Mouse (Mus musculus) ES-Bruce4 (cell line): ENCODE results near the gene Gal. TPM values are rescaled to one million over a fixed set of nuclear protein-coding genes. Genes with fewer than 3 reads are reported as not detected.

Experiments used
- H3K27ac ChIP-seq: 2 replicates; pipeline ENCODE4 v1.5.1; 2012; ENCODE audit warnings: low read length, inconsistent platforms; ENCODE audit not compliant: insufficient read depth
- H3K27me3 ChIP-seq: 2 replicates; pipeline ENCODE4 v1.6.1; 2012; ENCODE audit warnings: mild to moderate bottlenecking, low read length, inconsistent platforms; ENCODE audit not compliant: control insufficient read depth, poor library complexity, insufficient read depth, severe bottlenecking
- H3K36me3 ChIP-seq: 2 replicates; pipeline ENCODE4 v1.6.1; 2012; ENCODE audit warnings: inconsistent platforms, mild to moderate bottlenecking, low read length, moderate library complexity; ENCODE audit not compliant: control insufficient read depth, poor library complexity, insufficient read depth, severe bottlenecking
- H3K4me1 ChIP-seq: one replicate; pipeline ENCODE4 v1.8.1; 2011; ENCODE audit warnings: low read length; ENCODE audit not compliant: control insufficient read depth, insufficient read depth
- H3K4me3 ChIP-seq: 2 replicates; pipeline ENCODE4 v1.5.1; 2011; ENCODE audit warnings: low read depth, mild to moderate bottlenecking, low read length
- H3K9ac ChIP-seq: 2 replicates; pipeline ENCODE4 v1.6.1; 2012; ENCODE audit warnings: low read depth, mild to moderate bottlenecking, inconsistent platforms; ENCODE audit not compliant: poor library complexity, severe bottlenecking
- H3K9me3 ChIP-seq: replicated peaks from 2 replicates; pipeline ENCODE4 v1.6.1; 2012; ENCODE audit warnings: mild to moderate bottlenecking, low read length, inconsistent platforms; ENCODE audit not compliant: control insufficient read depth, poor library complexity, insufficient read depth, severe bottlenecking
- CTCF ChIP-seq: IDR thresholded peaks from one replicate; pipeline ENCODE4 v1.8.1; 2011; ENCODE audit warnings: low read depth, low read length
- EP300 ChIP-seq: IDR thresholded peaks from 2 replicates; pipeline ENCODE4 v1.6.1; 2011; ENCODE audit warnings: low read depth, low read length; ENCODE audit not compliant: insufficient read depth
- POLR2A ChIP-seq: IDR thresholded peaks from one replicate; pipeline ENCODE4 v1.8.1; 2011; ENCODE audit warnings: low read length; ENCODE audit not compliant: insufficient read depth
- polyA plus RNA-seq: library from polyadenylated mRNA; stranded (reverse); fragments of >200 nt; gene quantifications from 2 replicates; pipeline ENCODE4 v1.2.4, GENCODE M21; 2011; ENCODE audit warnings: low read depth; ENCODE audit not compliant: missing spikeins, insufficient read depth, insufficient read length

The Gal gene
- 1.5 and 2.5 TPM in 2 replicates for polyA plus RNA-seq

GRCm38 (mm10) chr19:3414268-3414733 lies at the start of gene Gal:
Gene Gal (minus strand): TSS chr19:3414544.
- Histone ChIP-seq H3K9me3 (no peaks in the 10 kb centered on the region), H3K4me1 (no peaks in the 10 kb centered on the region), H3K27me3 (no peaks in the 10 kb centered on the region), H3K36me3 (no peaks in the 10 kb centered on the region), H3K27ac (no peak within 1 kb of the TSS), H3K9ac (no peak within 1 kb of the TSS), H3K4me3 (peak within 1 kb of the TSS; percentile 48)
- TF ChIP-seq EP300 (no peak), POLR2A (no peak), CTCF (no peak)

DNA sequence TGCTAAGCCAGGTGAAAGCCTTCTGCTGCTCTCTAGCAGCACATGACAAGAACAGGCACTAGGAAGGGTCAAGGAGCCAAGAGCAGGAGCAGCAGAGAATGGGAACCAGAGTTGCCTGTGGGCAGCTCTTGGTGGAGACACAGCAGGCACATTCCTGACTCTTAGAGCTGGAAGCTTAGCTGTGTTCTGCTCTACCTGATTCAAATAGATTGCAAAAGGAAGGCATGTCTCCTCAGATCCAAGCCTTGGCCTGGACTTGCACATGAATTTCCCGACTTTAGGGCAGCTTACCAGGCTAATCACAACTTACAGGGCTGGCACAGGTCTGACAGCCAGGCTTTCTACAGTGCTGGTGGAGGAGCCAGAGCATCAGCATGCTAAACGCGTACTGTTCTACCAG lies 45.6 kb upstream of the Gal start:
- Histone ChIP-seq H3K9me3 (no peaks in the 10 kb centered on the region), H3K4me3 (no peak overlapping the region), H3K4me1 (no peaks in the 10 kb centered on the region), H3K27ac (no peak overlapping the region), H3K27me3 (no peaks in the 10 kb centered on the region), H3K9ac (no peak overlapping the region), H3K36me3 (peaks cover 39% of the 10 kb centered on the region)
- TF ChIP-seq CTCF (no peak), POLR2A (no peak), EP300 (no peak)

DNA sequence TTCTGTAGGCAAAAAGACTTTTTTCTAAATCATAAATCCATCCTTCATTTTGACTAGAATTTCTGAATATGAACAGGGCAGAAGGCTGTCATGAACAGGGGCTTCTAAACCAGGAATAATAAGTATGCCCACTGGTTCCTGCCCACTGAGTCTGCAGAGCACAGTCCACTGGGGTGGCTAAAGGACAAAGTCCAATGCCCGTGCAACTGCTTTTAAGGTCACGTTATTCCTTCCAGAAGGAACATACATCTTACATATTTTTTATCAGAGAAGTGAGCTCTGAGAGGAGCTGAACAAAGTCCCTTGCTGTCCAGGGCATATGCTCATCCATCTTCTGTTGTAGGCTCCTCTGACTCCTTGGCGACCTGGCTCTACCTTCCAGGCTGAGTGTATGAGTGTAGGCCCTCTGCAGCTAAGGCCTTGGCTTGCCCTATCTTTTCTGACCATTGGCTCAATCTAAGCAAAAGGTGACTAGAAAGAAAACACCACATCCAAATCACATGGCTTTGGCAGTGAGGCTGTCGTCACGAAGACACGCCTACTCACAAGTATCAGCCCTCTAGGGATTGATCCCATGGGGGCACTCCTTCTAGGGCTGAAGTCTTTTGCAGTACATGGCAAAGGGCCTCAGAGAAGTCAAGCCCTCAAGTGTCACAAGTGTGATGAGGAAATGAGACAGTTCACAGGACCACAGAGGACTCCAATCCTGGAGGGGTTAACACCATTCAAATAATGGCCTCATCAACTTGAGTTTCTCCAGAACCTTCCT lies 44.2 kb upstream of the Gal start:
- TF ChIP-seq POLR2A (no peak), EP300 (no peak), CTCF (no peak)
- no peaks in the 10 kb centered on the region for H3K4me1 ChIP-seq
- H3K36me3 ChIP-seq: peaks cover 28% of the 10 kb centered on the region
- no peak overlapping the region for H3K4me3 ChIP-seq
- no peaks in the 10 kb centered on the region for H3K9me3 ChIP-seq
- no peaks in the 10 kb centered on the region for H3K27me3 ChIP-seq
- H3K9ac ChIP-seq: no peak overlapping the region
- no peak overlapping the region for H3K27ac ChIP-seq

GRCm38 (mm10) chr19:3457700-3458099 lies 43.4 kb upstream of the Gal start:
- no peak overlapping the region for H3K27ac ChIP-seq
- peaks cover 27% of the 10 kb centered on the region for H3K36me3 ChIP-seq

DNA sequence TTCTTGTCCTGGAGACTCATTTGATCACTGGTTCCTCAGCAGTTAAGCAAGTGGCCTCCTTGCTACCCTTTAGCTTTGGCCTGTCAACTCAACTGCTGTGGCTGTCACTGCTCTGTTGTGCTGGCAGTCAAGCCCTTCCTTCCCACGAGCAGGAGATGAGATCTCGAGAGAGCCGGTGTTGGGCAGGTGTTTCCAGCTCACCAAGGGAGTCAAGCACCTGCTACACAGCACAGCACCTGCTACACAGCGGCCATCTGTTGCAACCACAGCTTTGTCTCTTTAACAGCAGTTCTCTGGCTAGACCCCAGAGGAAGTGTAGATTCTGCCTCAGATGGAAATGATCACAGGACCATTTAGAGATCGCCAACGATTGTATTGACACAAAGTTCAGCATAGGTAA lies 37.3 kb upstream of the Gal start:
- no peaks in the 10 kb centered on the region for H3K27me3 ChIP-seq
- no peaks in the 10 kb centered on the region for H3K36me3 ChIP-seq
- H3K9ac ChIP-seq: no peak overlapping the region
- H3K4me3 ChIP-seq: no peak overlapping the region
- H3K27ac ChIP-seq: no peak overlapping the region
- no peaks in the 10 kb centered on the region for H3K4me1 ChIP-seq
- H3K9me3 ChIP-seq: no peaks in the 10 kb centered on the region
- TF ChIP-seq POLR2A (no peak), EP300 (no peak), CTCF (no peak)

More at GRCm38 (mm10) chr19:3457700-3458099, 43.4 kb upstream of the Gal start:
- H3K9me3 ChIP-seq: no peaks in the 10 kb centered on the region
- no peak overlapping the region for H3K4me3 ChIP-seq
- no peak overlapping the region for H3K9ac ChIP-seq
- no peak for TF ChIP-seq EP300
- no peak for TF ChIP-seq CTCF
- no peak for TF ChIP-seq POLR2A
- no peaks in the 10 kb centered on the region for H3K4me1 ChIP-seq
- no peaks in the 10 kb centered on the region for H3K27me3 ChIP-seq

GRCm38 (mm10) chr19:3451170-3451569 lies 36.8 kb upstream of the Gal start:
- TF ChIP-seq CTCF (peak; percentile 20), EP300 (no peak)
- H3K27me3 ChIP-seq: no peaks in the 10 kb centered on the region
- no peak overlapping the region for H3K27ac ChIP-seq
- H3K9ac ChIP-seq: no peak overlapping the region
- H3K9me3 ChIP-seq: no peaks in the 10 kb centered on the region
- H3K4me3 ChIP-seq: no peak overlapping the region
- H3K4me1 ChIP-seq: no peaks in the 10 kb centered on the region
- no peaks in the 10 kb centered on the region for H3K36me3 ChIP-seq
